Mouse (Mus musculus): Measurements from ENCODE around the gene Cnih2.

Cnih2 gene

GRCm38 (mm10) chr19:5067040-5067799 lies 31.1 kb downstream of the Cnih2 start:
- DNase-seq, result no peak

GRCm38 (mm10) chr19:5065104-5065503 lies 33.2 kb downstream of the Cnih2 start:
- DNase-seq, result no peak

GRCm38 (mm10) chr19:5062446-5062845 lies 35.9 kb downstream of the Cnih2 start:
- DNase-seq, result no peak

DNA sequence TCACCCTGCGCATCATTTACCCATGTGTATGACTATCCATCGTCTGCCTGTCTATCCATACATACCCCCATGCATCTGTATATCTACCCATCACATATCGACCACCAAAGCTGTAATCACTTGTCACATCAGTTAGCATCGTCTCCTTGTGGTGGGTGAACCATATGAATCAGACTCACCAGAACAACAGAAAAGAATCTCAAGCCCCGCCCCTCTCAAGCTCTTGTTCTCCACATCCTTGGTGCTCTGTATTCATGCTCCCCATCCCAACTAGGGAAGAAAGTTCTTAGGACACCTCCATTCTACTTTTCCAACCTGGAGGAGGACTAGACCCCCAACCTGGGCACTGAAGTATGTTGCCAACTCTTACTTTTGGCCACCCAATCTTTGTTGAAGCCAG lies 36.3 kb downstream of the Cnih2 start:
- no peak for DNase-seq

GRCm38 (mm10) chr19:5060365-5061330 lies 37.7 kb downstream of the Cnih2 start:
- DNase-seq, result no peak

- DNase-seq, result no peak
These were observed 39.2 kb downstream of the Cnih2 start for GRCm38 (mm10) chr19:5058801-5059771.

GRCm38 (mm10) chr19:5057876-5058775 lies 40.2 kb downstream of the Cnih2 start:
- no peak for DNase-seq

- DNase-seq, result peak; percentile 52
These were observed 42.1 kb downstream of the Cnih2 start for GRCm38 (mm10) chr19:5056251-5056650.

GRCm38 (mm10) chr19:5053909-5054308 lies 44.4 kb downstream of the Cnih2 start:
- peak; percentile 62 for DNase-seq

DNA sequence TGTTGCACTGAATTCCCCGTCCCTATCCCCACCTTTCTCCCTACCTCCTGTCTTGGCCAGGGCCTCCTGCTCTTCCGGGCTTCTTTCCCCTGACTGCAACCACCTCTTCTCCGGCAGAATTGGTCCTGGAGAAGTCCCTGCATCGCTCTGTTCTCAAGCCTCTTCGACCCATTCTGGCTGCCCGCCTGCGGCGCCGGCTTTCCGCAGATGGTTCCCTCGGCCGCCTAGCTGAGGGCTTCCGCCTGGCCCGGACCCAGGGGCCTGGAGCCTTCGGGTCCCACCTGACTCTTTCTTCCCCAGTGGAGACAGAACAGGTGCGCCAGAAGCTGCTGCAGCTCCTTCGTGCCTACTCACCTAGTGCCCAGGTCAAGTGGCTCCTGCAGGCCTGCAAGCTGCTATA lies 45.5 kb downstream of the Cnih2 start:
- DNase-seq, result no peak

DNA sequence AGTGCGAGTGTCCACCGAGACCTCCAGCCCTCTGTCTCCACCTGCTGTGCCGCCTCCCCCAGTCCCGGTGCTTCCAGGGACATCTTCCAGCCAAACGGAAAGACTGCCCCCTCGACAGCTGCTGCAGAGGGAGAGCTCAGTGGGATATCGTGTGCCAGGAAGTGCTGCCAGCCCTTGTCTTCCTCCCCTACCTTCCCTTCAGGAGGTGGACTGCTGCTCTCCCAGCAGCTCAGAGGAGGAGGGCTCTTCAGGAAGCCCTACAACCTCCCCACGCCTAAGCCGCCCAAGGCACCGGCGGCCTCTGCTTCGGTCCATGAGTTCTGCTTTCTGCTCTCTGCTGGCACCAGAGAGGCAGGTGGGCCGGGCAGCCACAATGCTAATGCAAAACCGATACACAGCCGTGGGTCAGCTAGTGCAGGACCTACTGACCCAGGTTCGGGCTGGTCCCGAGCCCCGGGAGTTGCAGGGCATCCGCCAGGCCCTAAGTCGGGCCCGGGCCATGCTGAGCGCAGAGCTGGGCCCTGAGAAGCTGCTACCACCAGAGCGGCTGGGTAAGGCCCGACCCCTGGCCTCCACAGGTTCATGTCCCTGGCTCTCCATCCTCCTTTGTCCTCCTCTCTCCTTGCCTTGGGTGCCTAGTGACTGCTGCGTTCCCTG lies 46.0 kb downstream of the Cnih2 start:
- DNase-seq, result no peak

- no peak for DNase-seq
These were observed 46.8 kb downstream of the Cnih2 start for GRCm38 (mm10) chr19:5051515-5051914.

GRCm38 (mm10) chr19:5051031-5051430 lies 47.3 kb downstream of the Cnih2 start:
- no peak for DNase-seq

GRCm38 (mm10) chr19:5050047-5050905 lies 48.0 kb downstream of the Cnih2 start, which contains the start of gene Rin1:
Gene Rin1 (plus strand): TSS chr19:5050481.
- DNase-seq, result no peak

DNA sequence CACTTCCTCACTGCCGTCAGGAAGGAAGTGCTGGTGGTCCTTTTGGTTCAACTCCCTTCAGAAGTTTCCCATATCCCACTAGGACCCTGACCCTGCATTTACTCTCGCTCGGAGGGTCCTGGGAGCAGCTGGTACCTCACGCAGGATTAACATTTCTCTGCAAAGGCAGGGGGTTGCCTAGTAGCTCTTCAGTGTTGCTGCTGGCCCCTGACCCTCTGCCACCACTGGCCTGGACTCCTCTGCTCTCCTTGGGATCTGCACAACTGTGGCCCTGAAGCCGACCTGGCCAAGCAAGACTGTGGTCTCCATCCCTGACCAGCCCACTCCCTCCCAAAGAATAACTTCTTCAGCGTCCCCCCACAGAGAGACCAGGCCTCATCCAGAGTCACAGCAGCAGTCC lies 49.0 kb downstream of the Cnih2 start:
- DNase-seq, result no peak

DNA sequence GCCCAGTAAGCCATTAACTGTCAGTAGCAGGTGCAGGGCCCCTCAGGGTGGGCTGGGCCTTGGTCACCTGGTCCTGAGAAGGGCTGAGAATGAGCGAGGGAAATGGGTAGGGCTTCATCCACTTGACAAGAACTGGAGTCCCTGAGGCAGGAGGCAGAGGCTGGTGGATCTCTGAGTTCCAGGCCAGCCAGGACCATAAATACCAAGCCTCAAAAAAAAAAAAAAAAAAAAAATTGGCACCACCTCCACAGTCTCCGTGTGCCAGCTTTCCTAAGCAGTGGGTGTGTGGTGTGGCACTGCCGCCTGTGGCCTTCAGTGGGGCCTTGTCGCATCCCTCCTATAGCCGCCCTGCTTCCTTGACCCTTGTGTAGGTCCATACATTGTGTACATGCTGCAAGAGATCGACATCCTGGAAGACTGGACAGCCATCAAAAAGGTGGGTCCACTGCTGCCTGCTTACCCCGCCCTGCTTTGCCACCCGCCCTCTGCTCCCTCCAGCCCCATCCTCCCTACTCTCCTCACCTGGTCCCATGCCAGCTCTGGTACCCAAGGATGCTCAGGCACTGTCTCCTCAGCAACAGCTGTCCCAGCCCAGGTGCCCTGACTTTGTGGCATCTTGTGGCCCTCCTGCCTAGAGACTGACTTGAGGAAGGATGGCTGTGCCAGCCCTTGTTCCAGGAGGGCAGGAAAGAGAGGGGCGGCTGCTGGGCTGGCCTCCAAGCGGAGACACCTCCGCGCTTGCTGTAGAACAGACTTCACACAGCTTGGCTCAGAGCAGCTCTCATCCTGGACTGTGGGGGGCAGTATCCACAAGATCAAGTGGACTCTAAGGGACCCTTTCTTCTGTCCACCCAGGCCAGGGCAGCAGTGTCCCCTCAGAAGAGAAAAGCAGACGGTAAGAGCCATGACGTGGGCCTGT lies 49.9 kb downstream of the Cnih2 start:
- DNase-seq, result no peak

GRCm38 (mm10) chr19:5045531-5045930 lies 52.8 kb downstream of the Cnih2 start:
- DNase-seq, result no peak
